Mouse (Mus musculus): ENCODE results near the gene Lgr5.

The Lgr5 gene

GRCm38 (mm10) chr10:115421976-115422375 is 165.6 kb downstream of the Lgr5 start:
- no peak for DNase-seq (ENCODE audit: low spot score)

- DNase-seq (ENCODE audit: low spot score), result no peak
These were observed 173.5 kb downstream of the Lgr5 start for GRCm38 (mm10) chr10:115414056-115414455.

GRCm38 (mm10) chr10:115413496-115413895 is 174.1 kb downstream of the Lgr5 start:
- DNase-seq (ENCODE audit: low spot score), result no peak

GRCm38 (mm10) chr10:115406393-115406792 is 181.2 kb downstream of the Lgr5 start:
- no peak for DNase-seq (ENCODE audit: low spot score)
